Mouse (Mus musculus) heart, embryonic 16.5 days (tissue): ENCODE results near the gene Rngtt. TPM values are rescaled to one million over a fixed set of nuclear protein-coding genes. Genes with fewer than 3 reads are reported as not detected.

Experiments
- ATAC-seq: fragments of 200-750 bp; cut with Nextera tagmentation; replicated peaks from 2 replicates; pipeline ENCODE4 v1.8.0; 2017; ENCODE audit warnings: moderate number of reproducible peaks; ENCODE audit not compliant: insufficient read depth, low FRiP score; ENCODE audit errors: extremely low read depth
- H3K27ac ChIP-seq: fragments of 300-500 bp; sonication (generic); 2 replicates; pipeline ENCODE4 v1.5.1; 2014; ENCODE audit warnings: mild to moderate bottlenecking, low read length, control low read depth, moderate library complexity
- H3K27me3 ChIP-seq: fragments of 300-500 bp; sonication (generic); 2 replicates; pipeline ENCODE4 v1.6.1; 2014; ENCODE audit warnings: low read length, mixed read lengths; ENCODE audit not compliant: control insufficient read depth, insufficient read depth
- H3K36me3 ChIP-seq: fragments of 300-500 bp; sonication (generic); 2 replicates; pipeline ENCODE4 v1.6.1; 2014; ENCODE audit not compliant: control insufficient read depth, insufficient read depth
- H3K4me1 ChIP-seq: fragments of 300-500 bp; sonication (generic); 2 replicates; pipeline ENCODE4 v1.6.1; 2014; ENCODE audit warnings: low read length, mixed read lengths; ENCODE audit not compliant: control insufficient read depth, insufficient read depth
- H3K4me2 ChIP-seq: fragments of 300-500 bp; sonication (generic); 2 replicates; pipeline ENCODE4 v1.6.1; 2014; ENCODE audit warnings: low read depth, mild to moderate bottlenecking, control low read depth, low read length
- H3K4me3 ChIP-seq: fragments of 300-500 bp; sonication (generic); 2 replicates; pipeline ENCODE4 v1.5.1; 2014; ENCODE audit warnings: mild to moderate bottlenecking, control low read depth, low read length
- H3K9ac ChIP-seq: fragments of 300-500 bp; sonication (generic); 2 replicates; pipeline ENCODE4 v1.6.1; 2014; ENCODE audit warnings: low read length, control low read depth
- H3K9me3 ChIP-seq: fragments of 300-500 bp; sonication (generic); replicated peaks from 2 replicates; pipeline ENCODE4 v1.6.1; 2016; ENCODE audit warnings: low read length; ENCODE audit not compliant: control insufficient read depth
- WGBS: fragments of 180-500 bp; shearing (Covaris S2); extraction: QIAGEN DNeasy Blood & Tissue Kit; methylation state at CpG from one replicate; pipeline ENCODE4 v1.1.7; 2014; 5-methylcytosine and 5-hydroxymethylcytosine counted together
- polyA plus RNA-seq: library from polyadenylated mRNA; unstranded; fragments of >200 nt; fragmentation: Nextera tagmentation; extraction: Ambion mirVana; gene quantifications from 2 replicates; pipeline ENCODE4 v1.2.1, GENCODE M21; 2015

Rngtt gene
- 15.1 and 16.4 TPM in 2 replicates for polyA plus RNA-seq

DNA sequence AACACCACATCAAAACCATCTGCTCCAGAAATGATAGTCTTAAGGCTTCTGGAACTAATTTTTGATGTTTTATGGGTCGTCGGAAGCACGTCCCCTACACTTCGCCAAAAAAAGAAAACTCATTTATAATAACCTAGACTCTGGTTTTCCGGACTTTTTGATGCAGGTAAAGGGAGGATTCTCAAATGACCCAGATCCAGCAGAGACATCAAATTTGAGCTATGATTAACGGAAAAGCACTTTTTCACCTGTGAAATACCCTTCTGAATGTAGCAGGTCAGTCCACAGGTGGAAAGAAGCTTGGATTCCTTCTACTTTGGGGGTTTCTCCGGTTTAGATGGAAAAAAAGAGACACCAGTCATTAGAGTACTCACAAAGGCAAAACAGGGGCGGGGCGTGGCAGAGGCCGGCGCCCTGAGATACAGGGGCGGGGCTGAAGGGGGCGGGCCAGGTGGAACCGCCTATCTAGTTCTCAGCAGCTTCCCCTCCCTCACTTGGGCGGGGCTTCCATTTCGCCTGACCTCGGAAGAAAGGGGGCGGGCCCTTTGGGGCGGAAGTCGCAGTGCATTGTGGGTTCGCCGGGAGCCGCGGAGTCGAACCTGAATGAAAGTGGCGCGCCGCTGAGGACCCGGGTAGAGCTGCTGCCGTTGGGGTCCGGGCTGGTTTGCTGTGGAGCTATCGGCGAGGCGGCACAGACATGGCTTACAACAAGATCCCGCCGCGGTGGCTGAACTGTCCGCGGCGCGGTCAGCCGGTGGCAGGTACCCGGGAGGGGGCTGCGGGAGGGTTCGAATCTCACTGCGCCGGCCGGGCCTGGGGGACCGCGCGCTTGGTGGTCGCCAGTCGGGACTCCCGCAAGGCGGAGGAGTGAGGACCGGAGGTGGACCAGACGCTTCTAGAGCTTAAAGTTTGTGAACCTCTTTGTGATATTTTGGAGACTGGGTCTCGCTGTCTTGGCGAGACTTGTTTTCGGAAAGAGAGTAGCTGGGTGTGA is at the start of gene Rngtt:
Rngtt (plus strand) TSS at position 548 of the 994 bp plus-strand sequence.
- 3% methylated on average over 60 of the region's 60 CpGs for WGBS
- H3K9me3 ChIP-seq, result no peaks in the 10 kb centered on the region
- H3K4me2 ChIP-seq, result peak within 1 kb of the TSS; percentile 87
- peak within 1 kb of the TSS; percentile 79 for H3K4me3 ChIP-seq
- ATAC-seq, result peak; percentile 96
- peak within 1 kb of the TSS; percentile 57 for H3K27ac ChIP-seq
- H3K27me3 ChIP-seq, result no peaks in the 10 kb centered on the region
- H3K4me1 ChIP-seq, result peaks cover 4% of the 10 kb centered on the region; the same call in 1 of the 2 replicates
- peak within 1 kb of the TSS; percentile 85 for H3K9ac ChIP-seq
- no peaks in the 10 kb centered on the region for H3K36me3 ChIP-seq

DNA sequence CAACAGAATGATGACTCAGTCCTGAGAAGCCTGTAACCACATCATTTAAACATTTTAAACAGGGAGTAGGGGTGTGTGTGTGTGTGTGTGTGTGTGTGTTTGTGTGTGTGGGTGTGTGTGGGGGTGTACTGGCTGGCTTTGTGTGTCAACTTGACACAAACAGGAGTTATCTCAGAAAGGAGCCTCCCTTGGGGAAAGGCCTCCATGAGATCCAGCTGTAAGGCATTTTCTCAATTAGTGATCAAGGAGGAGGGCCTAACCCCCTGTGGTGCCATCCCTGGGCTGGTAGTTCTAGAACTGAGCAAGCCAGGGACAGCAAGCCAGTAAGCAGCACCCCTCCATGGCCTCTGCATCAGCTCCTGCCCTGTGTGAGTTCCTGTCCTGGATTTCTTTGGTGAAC is 49.8 kb upstream of the Rngtt start:
- no peak for ATAC-seq
- Histone ChIP-seq H3K27ac (no peak overlapping the region), H3K9me3 (no peaks in the 10 kb centered on the region), H3K4me3 (no peak overlapping the region), H3K4me2 (no peak overlapping the region), H3K9ac (no peak overlapping the region), H3K27me3 (no peaks in the 10 kb centered on the region), H3K4me1 (peaks cover 20% of the 10 kb centered on the region), H3K36me3 (no peaks in the 10 kb centered on the region)

DNA sequence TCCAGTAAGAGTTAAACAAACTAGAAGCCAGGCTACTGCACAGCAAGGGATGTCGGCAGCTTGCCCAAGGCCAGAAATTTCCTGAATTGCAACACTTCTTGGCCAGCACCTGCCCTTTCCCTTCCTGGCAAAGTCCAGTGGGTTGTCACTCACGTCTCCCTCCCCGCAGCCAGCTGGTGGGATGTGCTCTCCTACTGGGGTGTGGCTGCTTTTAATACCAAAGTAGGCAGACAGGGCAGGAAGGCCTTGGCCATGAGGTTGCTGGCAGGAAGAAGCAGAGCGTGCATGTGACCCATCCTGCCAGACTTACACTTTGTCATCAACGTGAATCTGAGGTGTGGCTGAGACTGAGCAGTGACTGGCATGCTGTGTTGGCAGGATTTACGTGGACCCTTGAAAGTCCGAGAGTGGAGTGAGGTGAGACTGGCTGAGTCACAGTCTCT is 48.8 kb upstream of the Rngtt start:
- no peak overlapping the region for H3K4me3 ChIP-seq
- peak; percentile 95 for ATAC-seq
- H3K4me2 ChIP-seq, result peak overlapping the region; percentile 33; the same call in 1 of the 2 replicates
- no peaks in the 10 kb centered on the region for H3K36me3 ChIP-seq
- H3K27ac ChIP-seq, result peak overlapping the region; percentile 89
- H3K9me3 ChIP-seq, result no peaks in the 10 kb centered on the region
- no peaks in the 10 kb centered on the region for H3K27me3 ChIP-seq
- WGBS, result 9% methylated on average over 7 of the region's 7 CpGs
- H3K4me1 ChIP-seq, result peaks cover 20% of the 10 kb centered on the region
- peak overlapping the region; percentile 13; the same call in 1 of the 2 replicates for H3K9ac ChIP-seq

DNA sequence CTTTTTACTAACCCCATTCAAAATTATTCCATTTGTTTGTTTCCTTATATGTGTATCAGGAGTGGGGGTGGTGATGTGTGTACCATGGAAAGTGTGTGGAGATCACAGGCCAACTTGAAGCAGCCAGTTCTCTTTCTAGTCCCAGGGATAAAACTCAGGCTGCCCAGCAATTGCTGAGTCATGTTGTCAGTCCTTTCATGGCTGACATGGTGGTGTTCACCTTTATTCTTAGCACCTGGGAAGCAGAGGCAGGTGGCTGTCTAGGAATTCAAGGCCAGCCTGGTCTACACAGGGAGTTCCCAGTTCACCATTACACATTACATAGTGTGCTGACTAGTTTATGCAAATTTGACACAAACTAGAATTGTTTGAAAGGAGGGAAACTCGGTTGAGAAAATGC is 47.2 kb upstream of the Rngtt start:
- no peak for ATAC-seq
- H3K4me2 ChIP-seq, result no peak overlapping the region
- no peaks in the 10 kb centered on the region for H3K9me3 ChIP-seq
- H3K9ac ChIP-seq, result no peak overlapping the region
- peaks cover 15% of the 10 kb centered on the region for H3K4me1 ChIP-seq
- H3K4me3 ChIP-seq, result no peak overlapping the region
- H3K36me3 ChIP-seq, result no peaks in the 10 kb centered on the region
- H3K27ac ChIP-seq, result no peak overlapping the region
- H3K27me3 ChIP-seq, result no peaks in the 10 kb centered on the region
- WGBS, result 84% methylated on average over 1 of the region's 1 CpGs

DNA sequence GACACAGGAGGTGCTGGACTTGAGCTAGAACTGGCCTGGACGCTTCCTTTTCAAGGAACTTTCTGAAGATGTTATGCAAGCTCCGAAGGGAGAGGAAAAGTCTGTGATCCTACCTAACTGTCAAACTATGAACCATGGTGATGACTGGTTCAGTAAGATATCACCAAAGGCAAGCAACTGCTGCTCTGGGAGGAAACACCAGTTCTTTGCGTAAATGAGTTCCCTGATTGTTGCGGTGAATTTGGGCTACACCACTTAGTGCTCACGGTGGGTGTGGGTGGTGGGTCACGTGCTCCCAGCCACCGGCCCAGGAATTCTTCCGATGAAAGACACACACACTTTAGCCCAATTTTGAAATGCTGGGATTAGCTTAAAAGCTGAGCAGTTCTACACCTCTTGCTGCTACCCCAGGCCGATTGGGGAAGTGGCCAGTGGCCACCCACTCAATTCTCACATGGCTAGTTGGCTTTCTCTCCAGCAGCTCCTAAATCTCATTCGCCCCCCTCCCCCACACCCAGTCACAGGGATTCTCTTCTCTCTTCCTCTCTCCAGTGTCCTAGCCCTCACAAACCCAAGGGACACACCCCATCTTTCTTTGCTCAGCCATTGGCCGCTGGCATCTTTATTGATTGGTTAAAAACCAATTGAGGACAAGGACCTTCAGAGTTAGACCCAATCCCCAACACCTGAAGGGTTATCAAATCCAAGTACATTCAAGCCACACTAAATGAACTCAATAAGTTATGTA is 45.0 kb upstream of the Rngtt start:
- Histone ChIP-seq H3K4me2 (no peak overlapping the region), H3K27me3 (no peaks in the 10 kb centered on the region), H3K36me3 (no peaks in the 10 kb centered on the region), H3K9me3 (no peaks in the 10 kb centered on the region), H3K4me3 (no peak overlapping the region), H3K9ac (no peak overlapping the region), H3K4me1 (peaks cover 15% of the 10 kb centered on the region), H3K27ac (no peak overlapping the region)
- 79% methylated on average over 11 of the region's 11 CpGs for WGBS
- no peak for ATAC-seq

DNA sequence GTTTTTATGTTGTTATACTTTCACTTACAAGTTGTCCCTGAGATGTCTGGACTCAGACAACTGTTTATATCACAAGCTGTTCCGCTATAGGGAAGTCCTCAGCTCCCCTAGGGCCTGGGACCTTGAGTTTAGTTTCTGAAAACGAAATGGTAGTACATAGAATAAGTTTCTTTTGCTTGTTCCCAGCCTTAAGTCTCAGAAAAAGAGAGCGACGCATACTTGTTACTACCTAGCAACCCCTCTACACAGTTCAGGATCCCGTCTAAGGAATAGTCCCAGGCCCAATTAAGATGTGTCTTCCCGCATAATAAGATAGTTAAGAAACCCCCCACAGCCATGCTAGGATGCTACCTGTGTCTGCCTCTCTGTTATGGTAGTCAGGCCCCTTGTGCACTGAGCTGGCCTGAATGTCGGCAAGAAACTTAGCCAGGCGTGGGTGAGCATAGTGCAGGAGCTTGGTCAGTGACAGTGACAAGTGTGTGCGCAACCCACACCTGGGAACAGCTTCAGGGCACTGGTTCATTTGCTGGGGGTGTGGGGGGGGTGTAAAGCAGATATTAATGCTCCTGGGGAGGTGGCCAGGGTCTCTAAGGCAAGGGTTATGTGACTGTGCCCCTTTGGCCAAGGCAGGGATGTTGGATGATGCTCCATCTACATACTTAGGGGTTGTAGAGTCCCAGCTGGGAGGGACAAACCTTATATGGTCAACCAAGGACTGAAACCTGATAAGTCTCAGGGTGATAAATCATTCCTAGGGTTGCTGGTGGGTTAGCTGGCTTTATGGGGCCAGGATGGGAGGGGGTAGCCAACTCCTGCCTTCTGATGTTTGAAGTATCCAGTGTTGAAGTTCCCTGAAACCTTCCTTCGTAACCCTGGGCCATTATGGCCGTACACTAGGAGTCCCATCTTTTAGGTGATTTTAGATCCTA is 39.5 kb upstream of the Rngtt start:
- Histone ChIP-seq H3K36me3 (no peaks in the 10 kb centered on the region), H3K9me3 (no peaks in the 10 kb centered on the region), H3K4me1 (no peaks in the 10 kb centered on the region), H3K27me3 (no peaks in the 10 kb centered on the region), H3K9ac (no peak overlapping the region), H3K4me2 (no peak overlapping the region), H3K4me3 (no peak overlapping the region), H3K27ac (no peak overlapping the region)
- ATAC-seq, result no peak
- WGBS, result 87% methylated on average over 11 of the region's 11 CpGs

DNA sequence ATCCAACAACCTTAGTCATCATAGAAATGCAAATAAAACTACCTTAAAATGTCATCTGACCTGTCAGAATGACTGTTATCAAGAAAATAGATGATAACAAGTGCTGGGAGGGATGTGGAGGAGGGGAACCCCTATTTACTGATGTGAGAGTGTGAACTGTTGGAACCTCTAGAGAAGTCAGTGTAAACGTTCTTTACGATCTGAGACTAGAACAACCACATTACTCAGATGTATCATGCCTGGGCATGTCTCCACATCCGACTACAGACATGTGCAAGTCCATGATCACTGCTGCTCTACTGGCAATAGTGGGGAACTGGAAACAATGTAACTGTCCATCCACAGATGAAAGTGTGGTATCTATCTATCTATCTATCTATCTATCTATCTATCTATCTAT is 36.7 kb upstream of the Rngtt start:
- H3K4me1 ChIP-seq, result no peaks in the 10 kb centered on the region
- no peak overlapping the region for H3K4me2 ChIP-seq
- H3K9ac ChIP-seq, result no peak overlapping the region
- 55% methylated on average over 3 of the region's 3 CpGs for WGBS
- no peak for ATAC-seq
- H3K27me3 ChIP-seq, result no peaks in the 10 kb centered on the region
- no peak overlapping the region for H3K27ac ChIP-seq
- H3K4me3 ChIP-seq, result no peak overlapping the region
- no peaks in the 10 kb centered on the region for H3K9me3 ChIP-seq
- H3K36me3 ChIP-seq, result no peaks in the 10 kb centered on the region

DNA sequence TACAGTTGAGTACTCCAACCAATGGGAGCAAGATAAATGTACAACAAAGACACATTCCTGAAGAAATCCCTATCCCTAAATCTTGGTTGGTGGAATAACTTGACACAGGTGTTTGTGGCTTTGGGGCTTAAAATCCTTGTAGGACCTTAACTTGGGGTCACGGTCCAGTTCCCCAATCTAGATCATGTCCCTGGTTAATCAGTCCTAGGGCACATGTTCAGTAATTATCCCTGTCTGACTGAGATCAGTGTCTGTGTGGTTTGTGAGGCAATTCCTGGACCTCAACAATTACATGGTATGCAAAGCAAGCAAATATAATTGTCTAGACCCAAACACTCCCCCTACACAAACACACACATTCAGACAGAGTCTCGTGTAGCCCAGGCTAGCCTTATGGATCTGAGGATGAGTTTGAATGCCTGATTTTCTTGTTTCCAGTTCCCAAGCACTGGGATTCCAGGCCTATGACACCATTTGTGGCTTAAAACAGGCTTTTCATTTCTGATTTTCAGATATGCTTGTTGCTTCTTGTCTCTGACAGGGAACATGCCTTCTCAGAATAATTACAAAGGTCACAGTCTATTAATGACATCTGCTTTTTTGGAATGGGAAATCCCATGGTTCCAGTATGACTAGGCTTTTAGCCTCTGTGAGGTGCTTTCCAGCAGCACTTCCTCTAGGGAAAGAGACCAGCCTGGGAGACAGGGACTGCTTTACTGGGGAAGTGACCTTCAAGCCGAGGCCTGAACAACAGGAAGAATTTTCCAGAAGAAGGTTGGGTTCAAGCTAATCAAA is 28.0 kb upstream of the Rngtt start:
- Histone ChIP-seq H3K27me3 (no peaks in the 10 kb centered on the region), H3K4me1 (no peaks in the 10 kb centered on the region), H3K4me2 (no peak overlapping the region), H3K9me3 (no peaks in the 10 kb centered on the region), H3K4me3 (no peak overlapping the region), H3K9ac (no peak overlapping the region), H3K36me3 (no peaks in the 10 kb centered on the region), H3K27ac (no peak overlapping the region)
- 67% methylated on average over 3 of the region's 3 CpGs for WGBS
- no peak for ATAC-seq
